Mouse (Mus musculus) hindbrain, embryonic 12.5 days (tissue): Measurements from ENCODE around the gene Tm4sf5. TPM values are rescaled to one million over a fixed set of nuclear protein-coding genes. Genes with fewer than 3 reads are reported as not detected.
A peak's percentile ranks its signal among the peaks of the same experiment; 100 is the strongest.
"Not testable (repeated sequence)": the region's sequence is repeated elsewhere in the genome, so short reads cannot be mapped to it uniquely, and the experiment has no call there.

Experiments used
- ATAC-seq: fragments of 200-750 bp; cut with Nextera tagmentation; 2 replicates; pipeline ENCODE4 v1.8.0; 2017; ENCODE audit warnings: moderate TSS enrichment; ENCODE audit not compliant: low FRiP score
- H3K27ac ChIP-seq: fragments of 300-500 bp; sonication (generic); 2 replicates; pipeline ENCODE4 v1.5.1; 2016; ENCODE audit warnings: mild to moderate bottlenecking
- H3K27me3 ChIP-seq: fragments of 300-500 bp; sonication (generic); 2 replicates; pipeline ENCODE4 v1.6.1; 2016; ENCODE audit warnings: mild to moderate bottlenecking
- H3K36me3 ChIP-seq: fragments of 300-500 bp; sonication (generic); 2 replicates; pipeline ENCODE4 v1.6.1; 2016; ENCODE audit warnings: mild to moderate bottlenecking
- H3K4me1 ChIP-seq: fragments of 300-500 bp; sonication (generic); 2 replicates; pipeline ENCODE4 v1.6.1; 2016
- H3K4me2 ChIP-seq: fragments of 300-500 bp; sonication (generic); replicated peaks from 2 replicates; pipeline ENCODE4 v1.6.1; 2016; ENCODE audit warnings: mild to moderate bottlenecking
- H3K4me3 ChIP-seq: fragments of 300-500 bp; sonication (generic); 2 replicates; pipeline ENCODE4 v1.5.1; 2016; ENCODE audit warnings: mild to moderate bottlenecking
- H3K9ac ChIP-seq: fragments of 300-500 bp; sonication (generic); 2 replicates; pipeline ENCODE4 v1.6.1; 2016; ENCODE audit warnings: mild to moderate bottlenecking, moderate library complexity
- H3K9me3 ChIP-seq: fragments of 300-500 bp; sonication (generic); replicated peaks from 2 replicates; pipeline ENCODE4 v1.6.1; 2016; ENCODE audit warnings: mild to moderate bottlenecking
- WGBS: fragments of 180-500 bp; shearing (Covaris S2); methylation state at CpG from one replicate; pipeline ENCODE4 v1.1.7; 2016; 5-methylcytosine and 5-hydroxymethylcytosine counted together
- polyA plus RNA-seq: library from polyadenylated mRNA; unstranded; fragments of >200 nt; fragmentation: Nextera tagmentation; extraction: Ambion mirVana; gene quantifications from 2 replicates; pipeline ENCODE4 v1.2.1, GENCODE M21; 2016

Gene Tm4sf5
- 0.36 TPM in 1 of 2 replicates, not detected in the other for polyA plus RNA-seq

DNA sequence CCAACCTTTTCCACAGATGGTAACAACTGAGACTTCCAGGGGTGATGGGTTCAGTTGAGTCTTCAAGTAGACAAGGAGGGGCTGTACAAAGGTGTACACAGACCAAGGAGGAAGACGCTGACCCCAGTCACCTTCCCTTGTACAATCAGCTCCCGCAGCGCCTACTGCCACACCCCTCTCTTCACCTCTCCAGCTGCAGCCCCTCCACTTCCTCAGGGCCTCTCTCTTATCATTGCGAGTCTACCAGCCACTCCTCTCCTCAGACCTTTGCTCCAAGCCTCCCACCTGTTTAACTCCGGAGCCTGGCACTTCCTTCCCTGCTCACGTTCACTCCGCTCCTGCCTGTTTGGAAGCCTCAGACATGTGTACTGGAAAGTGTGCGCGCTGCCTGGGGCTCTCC is at the start of gene Tm4sf5:
Gene Tm4sf5, plus strand, starts transcription at position 275 of the 400 bp plus-strand sequence.
- 0 out of 2 replicates have a peak, but pooled peaks cover 15% of the 10 kb centered on the region for H3K27me3 ChIP-seq
- ATAC-seq: no peak
- peaks cover 3% of the 10 kb centered on the region for H3K4me1 ChIP-seq
- H3K27ac ChIP-seq: no peak within 1 kb of the TSS
- no peak within 1 kb of the TSS for H3K4me2 ChIP-seq
- WGBS: 80% methylated on average over 9 of the region's 9 CpGs
- H3K36me3 ChIP-seq: no peaks in the 10 kb centered on the region
- no peaks in the 10 kb centered on the region for H3K9me3 ChIP-seq
- no peak within 1 kb of the TSS for H3K9ac ChIP-seq
- H3K4me3 ChIP-seq: no peak within 1 kb of the TSS

DNA sequence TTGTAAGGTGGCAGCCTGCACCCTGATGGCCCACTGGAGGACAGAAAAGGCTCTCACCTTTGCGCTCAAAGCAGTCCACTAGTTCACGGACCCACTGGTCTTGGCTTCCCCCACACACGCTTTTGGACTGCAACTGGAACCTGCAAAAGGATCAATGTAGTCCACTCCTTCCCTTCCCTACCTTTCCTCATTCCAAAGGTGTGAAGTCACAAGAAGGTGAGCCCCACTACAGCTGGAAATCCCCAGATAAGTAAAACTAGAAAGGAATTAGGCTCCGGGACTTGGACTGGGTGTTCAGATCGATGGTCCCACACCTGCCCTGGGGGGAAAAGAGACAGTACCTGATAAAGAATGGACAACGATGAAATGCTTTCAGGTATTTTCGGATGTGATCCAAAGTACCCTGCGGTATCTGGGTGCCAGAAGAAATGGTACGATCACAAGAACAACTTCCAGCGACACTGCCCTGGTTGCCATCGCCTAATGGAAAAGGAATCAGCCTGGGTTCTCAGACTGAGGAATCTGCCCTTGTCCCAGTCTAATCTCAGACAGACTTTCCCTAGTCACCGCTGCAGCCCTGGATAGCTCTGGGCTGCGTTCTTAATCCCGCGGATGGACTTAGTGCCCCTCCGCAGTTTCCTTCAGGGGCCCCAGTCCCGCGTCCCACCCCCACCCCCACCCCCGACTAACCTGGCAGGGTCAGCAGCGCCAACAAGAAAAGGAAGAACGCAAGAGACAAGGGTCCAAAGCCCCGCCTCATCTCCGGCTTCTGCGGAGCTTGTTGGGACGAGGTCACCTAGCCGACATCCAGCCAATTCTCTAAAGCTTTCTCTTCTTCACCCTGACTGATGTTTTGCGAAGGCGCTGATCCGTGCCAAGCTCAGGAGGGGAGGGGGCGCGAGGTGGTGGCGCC is 46.1 kb upstream of the Tm4sf5 start, which contains the start of gene Zmynd15:
Gene Zmynd15, plus strand, starts transcription at position 746 of the 913 bp plus-strand sequence.
- Histone ChIP-seq H3K4me1 (peaks cover 9% of the 10 kb centered on the region; the same call in 1 of the 2 replicates), H3K4me2 (peak within 1 kb of the TSS; percentile 75), H3K36me3 (no peaks in the 10 kb centered on the region), H3K27me3 (peaks cover 47% of the 10 kb centered on the region), H3K9me3 (no peaks in the 10 kb centered on the region), H3K27ac (no peak within 1 kb of the TSS), H3K9ac (peak within 1 kb of the TSS; percentile 63), H3K4me3 (peak within 1 kb of the TSS; percentile 40)
- ATAC-seq: no peak
- WGBS: 21% methylated on average over 32 of the region's 32 CpGs

DNA sequence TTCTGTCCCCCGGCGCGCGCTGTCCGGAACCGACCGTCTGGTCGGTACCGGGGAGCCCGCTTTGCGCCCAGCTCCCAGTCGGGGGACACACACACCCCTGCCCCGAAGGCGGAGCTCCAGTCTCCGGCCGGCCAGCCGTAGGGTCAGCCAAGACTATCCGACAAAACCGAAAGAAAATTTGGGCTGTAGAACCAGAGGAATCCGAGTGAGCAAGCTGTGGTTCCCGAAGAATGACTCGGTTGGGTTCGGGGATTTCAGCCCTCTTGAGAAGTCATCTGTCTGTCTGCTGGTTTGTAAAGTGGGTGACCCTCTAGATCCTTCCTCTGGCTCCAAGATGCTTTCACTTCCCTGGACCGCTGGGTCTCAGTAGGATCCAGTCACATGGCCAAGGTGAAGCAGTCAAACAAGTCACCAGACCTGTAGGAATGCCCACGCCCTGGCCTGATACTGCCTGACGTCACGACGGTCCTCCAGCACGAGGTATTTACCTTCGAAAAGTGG is 45.4 kb upstream of the Tm4sf5 start, which contains the start of gene Cxcl16:
Gene Cxcl16, minus strand, starts transcription at position 384 of the 501 bp plus-strand sequence.
- Histone ChIP-seq H3K4me2 (peak within 1 kb of the TSS; percentile 75), H3K4me3 (peak within 1 kb of the TSS; percentile 40), H3K4me1 (peaks cover 9% of the 10 kb centered on the region; the same call in 1 of the 2 replicates), H3K27me3 (peaks cover 54% of the 10 kb centered on the region), H3K27ac (no peak within 1 kb of the TSS), H3K36me3 (no peaks in the 10 kb centered on the region), H3K9ac (peak within 1 kb of the TSS; percentile 63), H3K9me3 (no peaks in the 10 kb centered on the region)
- 5% methylated on average over 30 of the region's 30 CpGs for WGBS
- no peak for ATAC-seq

DNA sequence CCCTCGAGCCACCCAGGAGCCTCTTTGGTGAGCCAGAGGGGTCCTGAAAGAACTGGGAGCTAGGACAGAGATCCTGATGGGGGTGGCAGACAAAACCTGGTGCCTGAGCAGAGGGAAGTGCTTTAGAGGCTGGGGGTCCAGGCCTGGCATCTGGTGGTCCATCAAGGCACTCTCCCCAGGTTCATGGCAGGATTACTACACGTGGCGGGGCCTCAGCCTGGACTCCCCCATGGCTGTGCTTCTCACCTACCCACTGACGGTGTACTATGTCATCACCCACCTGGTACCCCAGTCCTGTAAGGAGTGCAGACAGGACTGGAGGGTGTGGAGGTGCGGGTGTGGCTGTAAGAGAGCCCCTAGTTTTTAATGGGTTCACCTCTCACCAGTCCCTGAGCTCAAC is 41.1 kb upstream of the Tm4sf5 start:
- H3K4me3 ChIP-seq: no peak overlapping the region
- 81% methylated on average over 5 of the region's 5 CpGs for WGBS
- no peak overlapping the region for H3K4me2 ChIP-seq
- peaks cover 74% of the 10 kb centered on the region for H3K27me3 ChIP-seq
- no peak for ATAC-seq
- H3K9me3 ChIP-seq: no peaks in the 10 kb centered on the region
- H3K36me3 ChIP-seq: no peaks in the 10 kb centered on the region
- H3K4me1 ChIP-seq: peaks cover 18% of the 10 kb centered on the region
- no peak overlapping the region for H3K27ac ChIP-seq
- H3K9ac ChIP-seq: no peak overlapping the region

DNA sequence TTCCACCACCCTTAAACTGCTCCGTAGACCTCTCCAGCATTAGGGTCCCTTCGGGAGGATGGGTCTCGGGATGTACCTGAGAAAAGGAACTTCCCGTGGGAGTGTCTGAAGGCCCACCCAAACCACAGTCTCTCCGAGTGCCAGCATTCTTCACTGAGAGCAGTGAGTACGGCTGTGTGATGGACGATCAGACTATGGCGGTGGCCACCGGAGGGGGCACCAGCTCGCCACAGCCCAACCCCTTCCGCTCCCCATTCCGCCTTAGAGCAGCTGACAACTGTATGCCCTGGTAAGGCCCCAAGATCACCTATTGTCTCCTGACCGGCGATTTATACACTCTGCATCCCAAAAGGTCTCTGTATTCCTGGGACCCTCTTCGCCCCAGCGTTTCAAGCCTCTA is 39.8 kb upstream of the Tm4sf5 start:
- Histone ChIP-seq H3K4me1 (peaks cover 12% of the 10 kb centered on the region), H3K36me3 (no peaks in the 10 kb centered on the region), H3K27ac (no peak overlapping the region), H3K9ac (no peak overlapping the region), H3K27me3 (peaks cover 62% of the 10 kb centered on the region), H3K9me3 (no peaks in the 10 kb centered on the region), H3K4me3 (0 out of 2 replicates have a peak overlapping the region, but pooled peaks have one; percentile 19), H3K4me2 (peak overlapping the region; percentile 42)
- WGBS: 22% methylated on average over 16 of the region's 16 CpGs
- no peak for ATAC-seq

DNA sequence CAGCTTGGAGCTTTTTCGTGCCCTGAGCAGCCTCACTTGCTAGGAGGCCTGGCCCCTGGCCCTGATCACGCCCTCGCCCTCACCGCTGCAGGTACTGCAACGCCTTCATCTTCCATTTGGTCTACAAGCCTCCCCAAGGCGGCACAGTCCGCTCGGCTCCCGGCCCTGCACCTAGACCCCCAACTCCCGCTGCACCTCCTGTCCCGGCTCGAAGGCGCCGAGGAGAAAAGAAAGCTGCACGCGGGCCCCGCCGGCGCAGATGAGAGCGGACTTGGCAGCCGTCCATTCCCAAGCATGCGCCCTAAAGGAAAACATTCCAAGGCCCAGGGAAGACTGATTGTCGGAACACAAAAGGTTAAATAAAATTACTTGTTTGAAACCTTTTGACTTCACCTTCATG is 39.2 kb upstream of the Tm4sf5 start:
- H3K4me2 ChIP-seq: peak overlapping the region; percentile 42
- no peak for ATAC-seq
- H3K4me3 ChIP-seq: peak overlapping the region; percentile 19
- H3K27me3 ChIP-seq: peaks cover 55% of the 10 kb centered on the region
- peak overlapping the region; percentile 23; the same call in 1 of the 2 replicates for H3K9ac ChIP-seq
- 18% methylated on average over 23 of the region's 23 CpGs for WGBS
- H3K27ac ChIP-seq: no peak overlapping the region
- peaks cover 12% of the 10 kb centered on the region for H3K4me1 ChIP-seq
- no peaks in the 10 kb centered on the region for H3K9me3 ChIP-seq
- no peaks in the 10 kb centered on the region for H3K36me3 ChIP-seq

DNA sequence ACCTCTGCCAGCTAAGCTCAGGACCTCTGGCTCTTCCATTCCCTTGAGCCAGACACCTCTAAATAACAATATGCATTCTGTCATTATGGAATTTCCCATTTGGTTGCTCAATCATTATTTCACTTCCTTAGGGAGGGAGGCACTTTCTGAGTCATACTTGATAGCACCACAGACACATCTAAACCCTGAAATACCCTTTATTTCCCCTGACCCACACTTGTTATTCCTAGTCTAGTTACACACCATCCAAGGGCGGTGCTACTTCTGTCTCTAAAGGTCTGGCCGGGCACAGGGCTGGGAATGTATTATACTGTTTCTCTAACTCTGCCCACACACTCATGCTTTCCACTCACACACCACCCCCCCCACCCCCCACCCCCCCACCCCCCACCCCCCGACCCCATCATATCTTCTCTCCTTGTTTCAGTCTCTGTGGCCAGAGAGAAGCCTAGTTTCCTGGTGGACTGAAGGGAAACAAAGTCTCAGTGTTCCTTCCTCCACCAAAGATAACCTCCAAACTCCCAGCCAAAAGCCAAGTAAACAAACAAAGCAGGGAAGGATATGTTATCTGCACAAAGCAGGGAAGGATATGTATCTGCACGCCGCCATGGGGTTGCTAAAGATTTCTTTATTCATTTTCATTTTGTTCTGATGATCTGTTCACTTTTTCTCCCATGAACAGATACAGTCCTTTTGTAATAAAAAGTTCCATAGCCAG is 37.0 kb upstream of the Tm4sf5 start:
- H3K9ac ChIP-seq: no peak overlapping the region
- WGBS: 91% methylated on average over 5 of the region's 5 CpGs
- no peak for ATAC-seq

DNA sequence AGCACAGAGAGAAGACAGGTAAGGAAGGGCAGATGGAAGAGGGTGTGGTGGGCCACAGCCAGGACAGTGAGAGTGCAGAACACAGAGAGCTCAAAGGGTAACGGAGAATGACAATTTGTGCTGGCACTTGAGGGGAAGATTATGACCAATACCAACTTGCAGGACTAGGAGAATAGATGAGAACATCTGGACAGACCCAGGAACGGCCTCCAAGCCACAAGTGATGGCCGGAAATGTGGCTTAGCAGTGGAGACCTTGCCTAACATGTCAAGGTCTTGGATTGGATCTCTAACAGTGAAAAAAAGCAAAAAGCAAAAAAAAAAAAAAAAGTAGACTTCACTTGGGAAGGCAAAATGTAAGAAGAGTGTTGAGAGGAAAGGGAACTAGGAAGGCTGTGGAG is 35.3 kb upstream of the Tm4sf5 start:
- peaks cover 25% of the 10 kb centered on the region for H3K27me3 ChIP-seq
- H3K4me3 ChIP-seq: no peak overlapping the region
- no peaks in the 10 kb centered on the region for H3K9me3 ChIP-seq
- no peak overlapping the region for H3K27ac ChIP-seq
- H3K4me2 ChIP-seq: no peak overlapping the region
- no peak for ATAC-seq
- H3K9ac ChIP-seq: no peak overlapping the region
- H3K36me3 ChIP-seq: no peaks in the 10 kb centered on the region
- H3K4me1 ChIP-seq: peaks cover 12% of the 10 kb centered on the region
- 87% methylated on average over 3 of the region's 3 CpGs for WGBS

More for the DNA sequence above, 37.0 kb upstream of the Tm4sf5 start:
- H3K4me1 ChIP-seq: peaks cover 12% of the 10 kb centered on the region
- no peak overlapping the region for H3K4me3 ChIP-seq
- no peak overlapping the region for H3K4me2 ChIP-seq
- no peaks in the 10 kb centered on the region for H3K9me3 ChIP-seq
- no peaks in the 10 kb centered on the region for H3K36me3 ChIP-seq
- no peak overlapping the region for H3K27ac ChIP-seq
- H3K27me3 ChIP-seq: peaks cover 40% of the 10 kb centered on the region

DNA sequence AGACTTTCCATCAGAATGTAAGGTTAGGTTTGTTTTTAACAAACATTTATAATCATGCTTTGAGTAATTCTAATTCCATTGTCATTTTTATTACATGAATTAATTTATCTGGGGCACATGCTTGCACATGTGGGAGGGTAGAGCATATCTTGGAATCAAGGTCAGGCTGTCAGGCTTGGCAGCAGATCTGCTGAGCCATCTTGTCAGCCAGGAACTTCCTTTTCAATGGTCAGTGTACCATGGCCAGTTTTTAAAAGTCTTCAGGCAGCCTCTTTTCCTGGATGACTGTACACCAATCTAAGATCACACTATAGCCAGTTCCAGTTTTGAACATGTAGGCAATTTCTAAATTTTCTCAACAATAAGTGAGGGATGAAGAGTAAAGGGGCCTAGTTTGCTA is 32.3 kb upstream of the Tm4sf5 start:
- no peaks in the 10 kb centered on the region for H3K36me3 ChIP-seq
- H3K9me3 ChIP-seq: no peaks in the 10 kb centered on the region
- H3K27me3 ChIP-seq: no peaks in the 10 kb centered on the region
- H3K9ac ChIP-seq: no peak overlapping the region
- ATAC-seq: no peak
- no peaks in the 10 kb centered on the region for H3K4me1 ChIP-seq
- no peak overlapping the region for H3K4me2 ChIP-seq
- H3K4me3 ChIP-seq: no peak overlapping the region
- H3K27ac ChIP-seq: no peak overlapping the region

DNA sequence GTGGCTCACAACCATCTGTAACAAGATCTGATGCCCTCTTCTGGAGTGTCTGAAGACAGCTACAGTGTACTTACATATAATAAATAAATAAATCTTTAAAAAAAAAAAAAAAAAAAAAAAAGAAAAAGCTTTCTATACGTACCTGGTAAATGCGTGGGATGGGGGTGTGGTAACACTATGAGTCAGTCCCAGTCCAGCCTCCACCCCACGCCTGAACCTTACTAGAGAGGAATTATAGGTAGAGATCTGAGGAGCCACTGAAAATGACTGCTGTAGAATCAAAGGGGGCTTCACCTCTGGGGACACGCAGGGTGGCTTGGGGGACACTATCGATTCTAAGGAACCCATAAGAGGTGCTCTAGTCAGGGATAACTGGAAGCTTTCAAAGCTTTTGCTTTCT is 31.8 kb upstream of the Tm4sf5 start:
- ATAC-seq: not testable (repeated sequence)
- WGBS: 88% methylated on average over 5 of the region's 5 CpGs

DNA sequence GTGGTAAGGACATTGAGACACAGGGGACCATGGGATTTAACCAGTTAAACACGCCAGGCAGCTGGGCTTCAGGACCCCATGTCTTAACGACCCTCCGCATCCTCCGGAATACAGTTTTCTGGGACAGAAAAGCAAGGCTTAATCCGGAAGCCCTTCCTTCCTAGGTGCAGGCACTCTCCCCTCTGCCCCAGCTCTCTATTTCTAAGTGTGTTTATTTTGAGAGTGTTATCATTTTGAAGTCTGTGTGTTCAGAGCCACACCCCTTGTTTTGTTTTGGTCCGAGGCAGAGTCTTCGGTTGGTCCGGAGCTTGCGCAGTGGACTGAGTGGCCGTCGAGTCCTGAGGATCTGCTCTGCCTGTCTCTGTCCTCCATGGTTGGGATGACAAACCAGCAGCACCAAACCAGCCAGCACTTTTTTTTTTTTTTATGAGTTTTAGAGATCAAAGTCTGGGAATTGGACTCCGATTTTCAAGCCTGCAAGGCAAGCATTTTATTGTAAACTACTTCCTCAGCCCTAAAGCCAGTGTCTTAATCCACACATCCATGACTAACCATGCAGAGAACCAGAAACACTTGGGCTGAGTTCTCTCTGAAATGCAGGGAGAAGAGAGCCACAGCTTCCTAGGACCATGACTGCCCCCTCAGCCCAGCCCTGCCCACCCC is 30.0 kb upstream of the Tm4sf5 start:
- Histone ChIP-seq H3K4me2 (no peak overlapping the region), H3K4me1 (no peaks in the 10 kb centered on the region), H3K4me3 (no peak overlapping the region), H3K27me3 (no peaks in the 10 kb centered on the region), H3K27ac (no peak overlapping the region), H3K36me3 (no peaks in the 10 kb centered on the region), H3K9me3 (no peaks in the 10 kb centered on the region), H3K9ac (no peak overlapping the region)
- no peak for ATAC-seq
- WGBS: 80% methylated on average over 12 of the region's 12 CpGs

More for the DNA sequence above, 31.8 kb upstream of the Tm4sf5 start:
- H3K36me3 ChIP-seq, H3K9ac ChIP-seq, H3K4me3 ChIP-seq, H3K27ac ChIP-seq, H3K9me3 ChIP-seq, H3K4me2 ChIP-seq, H3K27me3 ChIP-seq, H3K4me1 ChIP-seq: not testable (repeated sequence)

DNA sequence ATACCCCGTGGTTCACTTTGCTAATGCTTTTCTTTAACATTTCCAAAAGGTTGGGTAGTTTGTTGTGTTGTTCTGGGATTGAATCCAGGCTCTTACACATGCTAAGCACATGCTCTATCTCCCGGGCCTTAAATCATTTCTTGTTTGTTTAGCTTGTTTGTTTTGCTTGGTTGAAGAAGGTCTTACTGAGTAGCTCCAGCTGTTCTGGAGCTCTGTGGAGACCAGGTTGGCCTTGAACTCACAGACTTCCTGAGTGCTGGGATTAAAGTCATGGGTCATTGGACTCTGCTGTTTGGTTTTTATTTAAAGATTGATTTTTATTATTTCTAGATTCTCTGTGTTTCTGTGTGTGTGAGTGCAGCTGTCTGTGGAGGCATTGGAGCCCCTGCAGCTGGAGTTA is 19.5 kb upstream of the Tm4sf5 start:
- Histone ChIP-seq H3K4me2 (no peak overlapping the region), H3K36me3 (no peaks in the 10 kb centered on the region), H3K9ac (no peak overlapping the region), H3K27me3 (no peaks in the 10 kb centered on the region), H3K9me3 (no peaks in the 10 kb centered on the region), H3K4me3 (no peak overlapping the region), H3K4me1 (no peaks in the 10 kb centered on the region), H3K27ac (no peak overlapping the region)
- ATAC-seq: no peak
- 64% methylated on average over 2 of the region's 2 CpGs for WGBS
